Mouse (Mus musculus) B cell, adult (primary cell): ENCODE measurements around the gene Polr3c. TPM values are rescaled to one million over a fixed set of nuclear protein-coding genes. Genes with fewer than 3 reads are reported as not detected.

Experiments
- total RNA-seq: library from RNA; stranded (reverse); gene quantifications from 4 replicates; pipeline ENCODE4 v1.2.4, GENCODE M21; 2023; ENCODE audit not compliant: inconsistent age

Polr3c gene
- total RNA-seq, result 53.3 to 59.5 TPM (median 55.8 TPM) in 4 replicates

DNA sequence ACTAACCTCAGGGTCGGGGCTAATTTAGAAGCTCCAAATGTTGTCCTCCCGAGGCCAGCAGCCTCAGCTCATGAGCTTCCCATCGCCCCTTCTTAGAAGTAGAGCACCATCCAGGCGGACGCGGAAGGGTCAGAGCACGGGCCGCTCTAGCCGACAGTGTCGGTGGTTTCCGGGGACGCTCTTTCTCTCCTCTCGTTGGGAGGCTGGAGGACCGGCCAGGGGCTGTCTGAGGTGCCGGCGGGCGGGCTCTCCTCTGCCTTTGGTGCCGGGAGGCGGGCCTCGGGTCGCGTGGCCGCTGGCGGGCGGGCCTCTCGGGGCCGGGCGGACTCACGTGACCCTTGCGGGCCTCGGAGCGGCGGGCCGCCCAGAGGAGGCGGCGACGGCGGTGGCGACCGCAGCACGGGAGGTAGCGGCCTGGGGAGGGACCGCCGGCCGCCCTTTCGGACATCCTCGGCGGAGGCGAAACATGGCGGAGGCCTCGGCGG lies at the start of gene Polr3c, which contains the start of gene Rnf115:
TSS of gene Polr3c (minus strand) at position 286 of the 485 bp plus-strand sequence.
TSS of gene Rnf115 (plus strand) at position 322 of the 485 bp plus-strand sequence.

DNA sequence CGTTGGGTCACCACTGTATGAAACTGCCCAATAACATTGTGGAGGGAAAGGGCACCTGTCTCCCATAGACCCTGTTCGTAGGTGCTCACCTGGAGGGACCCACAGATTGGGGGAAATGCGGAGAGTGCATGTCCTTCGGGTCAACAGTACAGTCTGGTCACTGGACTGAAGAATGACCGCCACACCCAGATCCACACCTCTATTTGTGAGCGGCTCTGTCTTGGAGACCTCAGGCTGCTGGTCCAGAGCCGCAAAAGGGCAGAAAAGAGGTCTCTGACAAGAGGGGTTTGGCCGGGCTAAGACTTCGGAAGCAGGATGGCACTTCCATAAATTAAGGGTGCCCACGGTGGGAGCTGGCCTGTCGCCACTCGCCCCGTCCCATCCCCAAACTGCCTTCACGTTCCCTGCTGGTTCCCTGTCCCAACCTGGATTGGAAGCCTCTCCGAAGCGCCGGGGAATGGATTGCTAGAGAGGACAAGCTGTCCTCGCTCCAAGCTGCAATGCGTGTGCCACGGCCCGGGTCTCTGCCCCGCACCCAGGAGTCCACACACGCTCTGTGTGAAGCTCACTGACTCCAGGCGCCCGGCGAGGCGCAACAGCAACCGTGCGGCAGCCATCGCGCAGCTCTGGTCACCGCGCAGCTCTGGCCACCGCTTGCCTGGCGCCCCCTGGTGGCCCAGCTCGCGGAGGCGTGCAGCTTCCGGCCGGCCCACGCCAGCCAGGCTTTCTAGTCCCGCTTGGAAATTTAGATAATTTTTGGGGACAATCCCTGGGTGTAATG lies 19.3 kb downstream of the Polr3c start, which contains the start of gene Nudt17:
TSS of gene Nudt17 (minus strand) at position 660 of the 781 bp plus-strand sequence.

DNA sequence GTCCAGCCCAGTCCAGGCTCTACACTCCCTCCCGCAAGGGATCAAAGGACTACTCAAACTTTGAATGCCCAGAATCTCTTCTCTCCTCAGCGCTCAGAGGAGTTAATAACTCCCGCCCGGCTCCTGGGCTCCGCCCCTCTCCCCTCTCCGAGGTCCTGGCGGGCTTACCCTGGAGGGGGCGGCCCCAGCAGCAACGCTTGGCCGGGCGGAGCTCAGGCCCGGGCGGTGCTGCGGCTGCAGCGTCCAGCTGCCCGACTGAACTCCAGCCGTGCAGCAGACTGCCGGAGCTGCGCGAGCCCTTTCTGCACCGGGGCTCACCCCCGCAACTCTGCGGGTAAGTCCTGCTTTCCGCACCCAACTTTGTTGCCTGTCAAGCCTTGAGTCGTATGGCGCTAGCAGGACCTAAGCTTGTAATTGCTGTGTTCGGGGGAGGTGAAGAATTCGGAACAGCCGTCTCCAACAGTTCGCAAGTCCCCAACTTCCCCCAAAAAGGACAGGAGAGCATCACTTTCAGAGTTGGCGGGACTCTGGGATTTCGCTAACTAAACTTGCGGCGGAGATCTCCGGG lies 31.1 kb downstream of the Polr3c start, which contains the start of gene Pias3:
TSS of gene Pias3 (plus strand) at position 187 of the 568 bp plus-strand sequence.

DNA sequence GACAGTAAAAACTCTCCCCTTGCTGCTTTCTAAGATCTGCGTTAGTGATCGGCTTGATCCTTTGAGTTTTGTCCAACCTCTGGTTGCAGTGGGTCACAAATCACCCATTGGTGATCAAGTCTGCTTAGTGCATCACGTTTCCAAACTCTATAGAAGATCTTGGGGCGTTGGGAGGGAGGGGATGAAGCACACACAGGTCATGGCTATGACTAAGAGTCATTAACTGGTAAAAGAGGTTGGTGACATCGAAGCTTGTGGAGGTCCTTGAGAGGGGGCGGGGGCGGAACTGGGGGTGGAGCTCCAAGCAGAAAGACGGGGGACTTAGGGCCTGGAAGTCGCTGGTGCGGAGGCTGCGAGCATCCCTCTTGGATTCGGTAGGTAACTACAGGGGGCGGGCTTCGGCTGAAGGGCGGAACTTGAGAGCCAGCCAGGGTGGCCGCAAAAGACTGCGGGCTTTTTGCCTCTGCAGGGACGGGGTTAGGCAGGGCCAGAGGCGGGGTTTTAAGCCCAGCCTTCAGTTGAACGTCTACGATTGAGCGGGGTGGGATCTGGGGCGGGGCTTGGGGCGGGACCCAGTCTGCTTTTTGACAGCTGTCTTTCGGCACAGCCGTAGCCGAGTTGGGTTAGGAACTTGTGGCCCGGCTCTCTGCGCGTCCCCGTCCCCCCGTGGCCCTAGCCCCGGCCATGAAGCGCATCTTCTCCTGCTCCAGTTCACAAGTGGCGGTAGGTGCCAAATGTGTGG lies 57.5 kb downstream of the Polr3c start, which contains the start of gene Ankrd35:
TSS of gene Ankrd35 (plus strand) at position 405 of the 742 bp plus-strand sequence.

Other genes starting within 250 kb of the Polr3c start
- not detected in 4 replicates for gene Hfe2, start 202.5 kb downstream of the Polr3c start, total RNA-seq
- gene Txnip, start 169.7 kb downstream of the Polr3c start, total RNA-seq, result 694 to 799 TPM (median 724 TPM) in 4 replicates
- gene Gm16253, start 150.6 kb downstream of the Polr3c start, total RNA-seq, result 1.1 TPM in 1 of 4 replicates, not detected in the others
- gene Polr3gl, start 133.4 kb downstream of the Polr3c start, total RNA-seq, result 29.5 to 38.6 TPM (median 30.7 TPM) in 4 replicates
- gene Ankrd34a, start 131.0 kb downstream of the Polr3c start, total RNA-seq, result not detected in 4 replicates
- 0.32 to 0.42 TPM (median 0.38 TPM) in 4 replicates for gene Lix1l, start 126.5 kb downstream of the Polr3c start, total RNA-seq
- gene Rbm8a, start 97.7 kb downstream of the Polr3c start, total RNA-seq, result 89.8 to 108 TPM (median 92.8 TPM) in 4 replicates
- 21.1 to 26.9 TPM (median 23.2 TPM) in 4 replicates for gene Pex11b, start 92.3 kb downstream of the Polr3c start, total RNA-seq
- gene Gm42957, start 92.2 kb downstream of the Polr3c start, total RNA-seq, result 0.15 TPM in 1 of 4 replicates, not detected in the others
- gene Itga10, start 82.0 kb downstream of the Polr3c start, total RNA-seq, result 1.7 to 3.0 TPM (median 2.6 TPM) in 4 replicates
- 0.19 TPM in 1 of 4 replicates, not detected in the others for gene Ankrd35, start 57.5 kb downstream of the Polr3c start, total RNA-seq
- gene Pias3, start 31.2 kb downstream of the Polr3c start, total RNA-seq, result 36.7 to 42.8 TPM (median 39.4 TPM) in 4 replicates
- 0.67 to 1.3 TPM (median 0.94 TPM) in 4 replicates for gene Nudt17, start 19.1 kb downstream of the Polr3c start, total RNA-seq
- gene Rnf115, start within 50 bp of the Polr3c start, total RNA-seq, result 50.2 to 61.3 TPM (median 53.4 TPM) in 4 replicates
- not detected in 4 replicates for gene Pdzk1, start 101.7 kb upstream of the Polr3c start, total RNA-seq
- 0.99 to 2.1 TPM (median 1.3 TPM) in 4 replicates for gene Cd160, start 101.7 kb upstream of the Polr3c start, total RNA-seq
- not detected in 4 replicates for gene Gja5, start 177.1 kb upstream of the Polr3c start, total RNA-seq
- 17.1 to 19.4 TPM (median 18.4 TPM) in 4 replicates for gene Gpr89, start 177.7 kb upstream of the Polr3c start, total RNA-seq
- not detected in 4 replicates for gene Gja8, start 198.4 kb upstream of the Polr3c start, total RNA-seq